Mouse (Mus musculus) embryonic facial prominence, embryonic 13.5 days (tissue): Measurements from ENCODE around the gene Lurap1. TPM values are rescaled to one million over a fixed set of nuclear protein-coding genes. Genes with fewer than 3 reads are reported as not detected.
A peak's percentile ranks its signal among the peaks of the same experiment; 100 is the strongest.

Source experiments
- ATAC-seq: fragments of 200-750 bp; cut with Nextera tagmentation; 2 replicates; pipeline ENCODE4 v1.8.0; 2017; ENCODE audit warnings: low read depth; ENCODE audit not compliant: insufficient number of reproducible peaks, insufficient read depth, low FRiP score, low TSS enrichment
- H3K27ac ChIP-seq: fragments of 300-500 bp; sonication (generic); 2 replicates; pipeline ENCODE4 v1.5.1; 2015; ENCODE audit warnings: moderate library complexity, mild to moderate bottlenecking, inconsistent platforms
- H3K27me3 ChIP-seq: fragments of 300-500 bp; sonication (generic); 2 replicates; pipeline ENCODE4 v1.6.1; 2015; ENCODE audit warnings: mild to moderate bottlenecking, inconsistent platforms
- H3K36me3 ChIP-seq: fragments of 300-500 bp; sonication (generic); 2 replicates; pipeline ENCODE4 v1.6.1; 2015; ENCODE audit warnings: mild to moderate bottlenecking, inconsistent platforms
- H3K4me1 ChIP-seq: fragments of 300-500 bp; sonication (generic); 2 replicates; pipeline ENCODE4 v1.6.1; 2015; ENCODE audit warnings: inconsistent platforms
- H3K4me2 ChIP-seq: fragments of 300-500 bp; sonication (generic); 2 replicates; pipeline ENCODE4 v1.6.1; 2015; ENCODE audit warnings: moderate library complexity, mild to moderate bottlenecking, inconsistent platforms
- H3K4me3 ChIP-seq: fragments of 300-500 bp; sonication (generic); 2 replicates; pipeline ENCODE4 v1.5.1; 2015; ENCODE audit warnings: mild to moderate bottlenecking, inconsistent platforms
- H3K9ac ChIP-seq: fragments of 300-500 bp; sonication (generic); 2 replicates; pipeline ENCODE4 v1.6.1; 2015; ENCODE audit warnings: mild to moderate bottlenecking, inconsistent platforms
- H3K9me3 ChIP-seq: fragments of 300-500 bp; sonication (generic); 2 replicates; pipeline ENCODE4 v1.6.1; 2016; ENCODE audit warnings: inconsistent platforms
- WGBS: fragments of 180-500 bp; shearing (Covaris S2); methylation state at CpG from one replicate; pipeline ENCODE4 v1.1.7; 2015; ENCODE audit warnings: mixed read lengths; 5-methylcytosine and 5-hydroxymethylcytosine counted together
- polyA plus RNA-seq: library from polyadenylated mRNA; unstranded; fragments of >200 nt; fragmentation: Nextera tagmentation; extraction: Ambion mirVana; gene quantifications from 2 replicates; pipeline ENCODE4 v1.2.1, GENCODE M21; 2015

The Lurap1 gene
- 2.7 and 3.1 TPM in 2 replicates for polyA plus RNA-seq

- Histone ChIP-seq H3K27ac (peak within 1 kb of the TSS; percentile 89), H3K4me3 (peak within 1 kb of the TSS; percentile 75), H3K9me3 (no peaks in the 10 kb centered on the region), H3K27me3 (no peaks in the 10 kb centered on the region), H3K4me1 (peaks cover 15% of the 10 kb centered on the region), H3K4me2 (peak within 1 kb of the TSS; percentile 69), H3K36me3 (peaks cover 45% of the 10 kb centered on the region), H3K9ac (peak within 1 kb of the TSS; percentile 93)
- ATAC-seq, result no peak
- 77% methylated on average over 6 of the region's 6 CpGs for WGBS
Observed at GRCm38 (mm10) chr4:116151238-116151637, at the start of gene Lurap1. Gene Lurap1, minus strand, starts transcription at chr4:116151338.

DNA sequence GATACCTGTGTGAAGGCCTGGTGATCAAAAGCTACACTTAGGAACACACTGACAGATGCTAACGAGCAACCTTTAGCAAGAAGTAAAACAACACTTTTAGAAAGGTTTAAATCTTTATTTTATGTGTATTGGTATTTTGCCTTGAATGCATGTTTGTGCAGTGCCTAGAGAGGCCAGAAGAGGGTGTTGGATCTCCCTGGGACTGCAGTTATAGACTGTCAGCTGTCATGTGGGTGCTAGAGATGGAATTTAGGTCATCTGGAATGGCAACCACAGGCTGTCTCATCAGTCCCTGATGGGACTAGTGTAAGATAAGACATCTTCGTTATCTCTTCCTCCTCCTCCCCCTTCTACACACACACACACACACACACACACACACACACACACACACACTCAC is 47.3 kb upstream of the Lurap1 start:
- Histone ChIP-seq H3K9me3 (no peaks in the 10 kb centered on the region), H3K9ac (no peak overlapping the region), H3K27me3 (no peaks in the 10 kb centered on the region), H3K4me3 (no peak overlapping the region), H3K27ac (no peak overlapping the region), H3K4me1 (0 out of 2 replicates have a peak, but pooled peaks cover 4% of the 10 kb centered on the region), H3K4me2 (no peak overlapping the region), H3K36me3 (no peaks in the 10 kb centered on the region)
- WGBS, result 81% methylated on average over 2 of the region's 2 CpGs
- ATAC-seq, result no peak

GRCm38 (mm10) chr4:116193583-116194383 is 42.6 kb upstream of the Lurap1 start:
- no peaks in the 10 kb centered on the region for H3K36me3 ChIP-seq
- no peak for ATAC-seq
- H3K9ac ChIP-seq, result no peak overlapping the region
- no peaks in the 10 kb centered on the region for H3K4me1 ChIP-seq
- no peak overlapping the region for H3K27ac ChIP-seq
- no peaks in the 10 kb centered on the region for H3K27me3 ChIP-seq
- H3K9me3 ChIP-seq, result no peaks in the 10 kb centered on the region
- 70% methylated on average over 9 of the region's 9 CpGs for WGBS
- no peak overlapping the region for H3K4me3 ChIP-seq
- H3K4me2 ChIP-seq, result no peak overlapping the region

DNA sequence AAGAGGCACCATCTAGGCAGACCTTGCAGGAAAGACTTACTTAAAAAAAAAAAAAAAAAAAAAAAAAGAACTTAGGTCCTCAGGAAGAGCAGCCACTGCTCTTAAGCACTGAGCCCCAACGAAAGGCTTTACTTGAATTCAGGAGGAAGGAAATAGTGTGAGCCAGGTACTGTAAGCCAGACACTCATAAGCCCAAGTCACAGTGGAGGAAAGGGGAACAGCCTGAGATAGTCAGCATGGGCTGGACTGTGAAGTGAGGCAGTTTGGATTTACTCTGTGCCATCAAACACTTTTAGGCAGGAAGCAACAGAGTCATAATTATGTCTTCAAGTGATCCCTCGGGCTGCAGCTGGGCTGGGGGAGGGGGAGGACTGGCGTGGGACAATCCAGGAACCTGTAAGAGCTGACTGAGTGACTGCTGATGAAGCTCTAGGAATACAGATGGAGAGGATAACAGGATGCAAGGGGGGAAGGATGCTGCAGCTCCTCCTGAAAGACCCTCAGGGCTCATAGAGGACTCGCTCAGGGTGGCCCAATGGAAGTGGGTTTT is 41.2 kb upstream of the Lurap1 start:
- WGBS, result 30% methylated on average over 4 of the region's 4 CpGs
- Histone ChIP-seq H3K27me3 (no peaks in the 10 kb centered on the region), H3K27ac (no peak overlapping the region), H3K9me3 (no peaks in the 10 kb centered on the region), H3K4me3 (no peak overlapping the region), H3K36me3 (no peaks in the 10 kb centered on the region), H3K4me1 (no peaks in the 10 kb centered on the region), H3K4me2 (no peak overlapping the region), H3K9ac (no peak overlapping the region)
- no peak for ATAC-seq

GRCm38 (mm10) chr4:116185083-116185482 is 33.9 kb upstream of the Lurap1 start:
- no peak overlapping the region for H3K9ac ChIP-seq
- H3K9me3 ChIP-seq, result no peaks in the 10 kb centered on the region
- H3K36me3 ChIP-seq, result no peaks in the 10 kb centered on the region
- no peak for ATAC-seq
- H3K4me1 ChIP-seq, result peaks cover 10% of the 10 kb centered on the region
- no peak overlapping the region for H3K4me2 ChIP-seq
- H3K4me3 ChIP-seq, result no peak overlapping the region
- H3K27me3 ChIP-seq, result no peaks in the 10 kb centered on the region
- 87% methylated on average over 4 of the region's 4 CpGs for WGBS
- no peak overlapping the region for H3K27ac ChIP-seq

- peak overlapping the region; percentile 54 for H3K4me2 ChIP-seq
- H3K4me1 ChIP-seq, result peaks cover 10% of the 10 kb centered on the region
- H3K27me3 ChIP-seq, result no peaks in the 10 kb centered on the region
- H3K9me3 ChIP-seq, result no peaks in the 10 kb centered on the region
- peak overlapping the region; percentile 54; the same call in 1 of the 2 replicates for H3K9ac ChIP-seq
- ATAC-seq, result no peak
- H3K27ac ChIP-seq, result peak overlapping the region; percentile 51; the same call in 1 of the 2 replicates
- peak overlapping the region; percentile 24 for H3K4me3 ChIP-seq
- 4% methylated on average over 12 of the region's 12 CpGs for WGBS
- no peaks in the 10 kb centered on the region for H3K36me3 ChIP-seq
Observed at GRCm38 (mm10) chr4:116182745-116183144, 31.6 kb upstream of the Lurap1 start.

DNA sequence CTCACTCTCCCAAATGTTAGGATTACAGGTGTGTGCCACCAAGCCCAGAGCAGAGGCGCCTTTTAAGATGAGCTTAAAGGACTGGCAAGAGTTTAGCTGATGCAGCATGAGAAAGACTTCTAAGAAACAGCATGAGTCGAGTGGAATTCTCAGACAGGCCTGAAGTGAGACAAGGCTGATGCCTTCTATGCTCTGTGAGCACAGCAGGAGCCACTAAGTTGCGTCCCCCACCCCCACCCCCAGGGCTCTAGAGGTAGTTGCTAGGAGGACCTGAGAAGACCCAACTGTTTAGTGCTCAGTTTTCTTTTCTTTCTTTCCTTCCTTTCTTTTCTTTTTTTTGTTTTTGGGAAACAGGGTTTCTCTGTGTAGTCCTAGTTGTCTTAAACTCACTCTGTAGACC is 30.9 kb upstream of the Lurap1 start:
- no peak overlapping the region for H3K27ac ChIP-seq
- H3K9me3 ChIP-seq, result no peaks in the 10 kb centered on the region
- H3K4me2 ChIP-seq, result no peak overlapping the region
- ATAC-seq, result no peak
- no peaks in the 10 kb centered on the region for H3K27me3 ChIP-seq
- 36% methylated on average over 3 of the region's 3 CpGs for WGBS
- H3K4me1 ChIP-seq, result peaks cover 13% of the 10 kb centered on the region
- H3K4me3 ChIP-seq, result no peak overlapping the region
- H3K9ac ChIP-seq, result no peak overlapping the region
- no peaks in the 10 kb centered on the region for H3K36me3 ChIP-seq

DNA sequence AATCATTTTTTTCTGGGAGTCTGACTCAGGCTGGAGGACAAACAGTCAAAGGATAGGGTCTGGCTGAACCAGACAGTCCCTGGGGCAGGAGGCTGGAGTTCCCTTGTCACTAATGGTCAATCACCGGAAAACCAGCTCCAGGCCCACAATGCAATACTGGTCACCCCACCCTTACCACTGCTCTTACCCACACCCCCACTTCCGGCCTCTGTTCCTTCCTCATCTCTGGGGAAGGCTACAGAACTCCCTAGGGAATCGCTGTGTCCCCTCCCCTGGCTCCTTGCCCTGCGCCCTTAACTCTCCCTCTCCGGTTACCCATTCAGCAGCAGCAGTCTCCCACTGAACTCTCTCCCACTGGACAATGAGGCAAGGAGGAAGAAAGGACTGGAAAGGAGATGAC is 26.0 kb upstream of the Lurap1 start:
- Histone ChIP-seq H3K9ac (0 out of 2 replicates have a peak overlapping the region, but pooled peaks have one; percentile 7), H3K27ac (peak overlapping the region; percentile 68), H3K4me1 (peaks cover 36% of the 10 kb centered on the region), H3K27me3 (no peaks in the 10 kb centered on the region), H3K9me3 (no peaks in the 10 kb centered on the region), H3K4me2 (peak overlapping the region; percentile 51), H3K36me3 (no peaks in the 10 kb centered on the region), H3K4me3 (no peak overlapping the region)
- WGBS, result 14% methylated on average over 5 of the region's 5 CpGs
- no peak for ATAC-seq

GRCm38 (mm10) chr4:116176543-116176988 is 25.4 kb upstream of the Lurap1 start:
- WGBS, result 9% methylated on average over 10 of the region's 10 CpGs
- no peaks in the 10 kb centered on the region for H3K36me3 ChIP-seq
- H3K27me3 ChIP-seq, result no peaks in the 10 kb centered on the region
- peak overlapping the region; percentile 14 for H3K4me3 ChIP-seq
- peak overlapping the region; percentile 51 for H3K4me2 ChIP-seq
- peaks cover 36% of the 10 kb centered on the region for H3K4me1 ChIP-seq
- ATAC-seq, result peak; percentile 82
- peak overlapping the region; percentile 68 for H3K27ac ChIP-seq
- H3K9me3 ChIP-seq, result no peaks in the 10 kb centered on the region
- peak overlapping the region; percentile 7; the same call in 1 of the 2 replicates for H3K9ac ChIP-seq

GRCm38 (mm10) chr4:116175711-116176542 is 24.8 kb upstream of the Lurap1 start:
- WGBS, result 60% methylated on average over 7 of the region's 7 CpGs
- no peaks in the 10 kb centered on the region for H3K36me3 ChIP-seq
- peak overlapping the region; percentile 7; the same call in 1 of the 2 replicates for H3K9ac ChIP-seq
- ATAC-seq, result peak; percentile 23; the same call in 1 of the 2 replicates
- H3K9me3 ChIP-seq, result no peaks in the 10 kb centered on the region
- peak overlapping the region; percentile 51 for H3K4me2 ChIP-seq
- peak overlapping the region; percentile 14 for H3K4me3 ChIP-seq
- no peaks in the 10 kb centered on the region for H3K27me3 ChIP-seq
- peak overlapping the region; percentile 68 for H3K27ac ChIP-seq
- peaks cover 36% of the 10 kb centered on the region for H3K4me1 ChIP-seq

DNA sequence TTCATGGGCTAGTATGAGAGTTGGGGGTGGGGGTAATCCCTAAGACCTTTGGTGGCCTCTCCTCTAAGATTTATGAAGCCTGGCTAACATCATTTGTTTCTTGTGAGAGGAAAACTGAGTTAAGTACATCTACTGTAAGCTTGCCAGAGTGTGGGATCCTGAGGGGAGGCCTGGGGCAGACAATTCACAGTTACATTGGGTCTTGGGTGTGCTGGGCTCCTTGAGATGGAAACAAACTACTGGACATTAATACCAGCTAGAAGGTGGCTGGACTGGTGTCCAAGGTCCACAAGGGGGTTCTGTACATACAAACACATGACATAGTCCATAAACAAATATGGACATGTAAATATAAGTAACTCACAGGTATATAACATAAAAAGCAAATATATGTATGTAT is 24.0 kb upstream of the Lurap1 start:
- Histone ChIP-seq H3K4me1 (peaks cover 36% of the 10 kb centered on the region), H3K27me3 (no peaks in the 10 kb centered on the region), H3K9me3 (no peaks in the 10 kb centered on the region), H3K4me2 (no peak overlapping the region), H3K4me3 (no peak overlapping the region), H3K36me3 (no peaks in the 10 kb centered on the region), H3K9ac (no peak overlapping the region), H3K27ac (no peak overlapping the region)
- ATAC-seq, result no peak
